Mouse (Mus musculus): ENCODE measurements around the gene Il24. TPM values are rescaled to one million over a fixed set of nuclear protein-coding genes. Genes with fewer than 3 reads are reported as not detected.

The Il24 gene
- polyA plus RNA-seq, 1 experiment from 2014 or later, result not detected

GRCm38 (mm10) chr1:130876931-130877509 is 10.2 kb downstream of the Il24 start:
- H3K4me1 ChIP-seq, result peaks cover 9% of the 10 kb centered on the region
- no peak overlapping the region for H3K4me3 ChIP-seq
- no peak for DNase-seq (ENCODE audit: low spot score)
- peaks cover 38% of the 10 kb centered on the region for H3K27me3 ChIP-seq (ENCODE audit: low read depth, poor library complexity, severe bottlenecking)
- no peaks in the 10 kb centered on the region for H3K36me3 ChIP-seq
- 18% methylated on average over 3 of the region's 3 CpGs for WGBS
- H3K9me3 ChIP-seq (replicated peaks), result no peaks in the 10 kb centered on the region
- H3K27ac ChIP-seq (replicated peaks), result no peak overlapping the region

- Histone ChIP-seq H3K27ac (replicated peaks) (no peak overlapping the region), H3K4me3 (no peak overlapping the region), H3K36me3 (no peaks in the 10 kb centered on the region), H3K4me1 (peaks cover 9% of the 10 kb centered on the region), H3K9me3 (replicated peaks) (no peaks in the 10 kb centered on the region), H3K27me3 (ENCODE audit: low read depth, poor library complexity, severe bottlenecking) (peaks cover 38% of the 10 kb centered on the region)
- DNase-seq (ENCODE audit: low spot score), result no peak
- 69% methylated on average over 3 of the region's 3 CpGs for WGBS
Observed at GRCm38 (mm10) chr1:130875910-130876309, 11.3 kb downstream of the Il24 start.

DNA sequence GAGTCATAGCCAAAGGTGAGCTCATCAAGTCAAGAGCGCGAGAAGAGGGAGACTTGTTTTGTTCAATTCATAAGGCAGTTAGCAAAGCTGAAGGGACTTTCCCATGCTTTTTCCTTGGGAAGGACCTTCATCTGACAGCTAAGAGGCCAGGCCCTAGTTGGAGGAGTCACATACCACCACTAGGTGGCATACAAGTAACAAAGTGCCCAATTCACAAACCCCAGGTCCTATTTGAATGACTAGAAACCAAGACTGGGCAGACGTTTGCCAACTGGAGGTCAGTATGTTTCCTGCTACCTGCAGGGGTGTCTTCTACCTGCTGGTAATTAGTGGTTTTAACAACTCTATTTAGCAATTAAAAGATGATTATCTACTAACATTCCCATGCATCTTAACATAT is 12.1 kb downstream of the Il24 start:
- peak; percentile 27 for DNase-seq (ENCODE audit: low spot score)
- Histone ChIP-seq H3K27ac (replicated peaks) (no peak overlapping the region), H3K36me3 (no peaks in the 10 kb centered on the region), H3K27me3 (ENCODE audit: low read depth, poor library complexity, severe bottlenecking) (peaks cover 31% of the 10 kb centered on the region), H3K4me1 (peaks cover 9% of the 10 kb centered on the region), H3K9me3 (replicated peaks) (no peaks in the 10 kb centered on the region), H3K4me3 (no peak overlapping the region)
- 49% methylated on average over 3 of the region's 3 CpGs for WGBS

DNA sequence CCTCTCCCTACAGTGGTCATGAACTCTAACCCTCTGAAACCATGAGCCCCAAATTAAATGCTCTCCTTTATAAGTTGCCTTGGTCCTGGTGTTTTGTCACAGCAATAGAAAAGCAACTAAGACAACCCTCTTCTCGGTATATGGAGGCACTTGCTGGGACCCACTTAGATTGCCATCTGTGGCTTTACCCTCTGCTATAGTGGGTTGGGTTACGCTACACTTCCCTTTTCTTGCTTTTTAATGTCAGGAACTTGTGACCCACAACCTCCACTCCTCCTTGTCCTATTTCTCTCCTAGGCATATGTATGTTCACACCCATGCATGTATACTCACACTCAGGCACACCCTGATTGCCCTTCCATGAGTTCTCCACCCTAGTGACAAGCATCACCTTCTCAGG is 14.3 kb downstream of the Il24 start:
- Histone ChIP-seq H3K36me3 (no peaks in the 10 kb centered on the region), H3K4me1 (peaks cover 2% of the 10 kb centered on the region), H3K9me3 (replicated peaks) (no peaks in the 10 kb centered on the region), H3K4me3 (no peak overlapping the region), H3K27ac (replicated peaks) (no peak overlapping the region), H3K27me3 (ENCODE audit: low read depth, poor library complexity, severe bottlenecking) (peaks cover 9% of the 10 kb centered on the region)
- no peak for DNase-seq (ENCODE audit: low spot score)
- WGBS, result 90% methylated on average over 2 of the region's 2 CpGs

DNA sequence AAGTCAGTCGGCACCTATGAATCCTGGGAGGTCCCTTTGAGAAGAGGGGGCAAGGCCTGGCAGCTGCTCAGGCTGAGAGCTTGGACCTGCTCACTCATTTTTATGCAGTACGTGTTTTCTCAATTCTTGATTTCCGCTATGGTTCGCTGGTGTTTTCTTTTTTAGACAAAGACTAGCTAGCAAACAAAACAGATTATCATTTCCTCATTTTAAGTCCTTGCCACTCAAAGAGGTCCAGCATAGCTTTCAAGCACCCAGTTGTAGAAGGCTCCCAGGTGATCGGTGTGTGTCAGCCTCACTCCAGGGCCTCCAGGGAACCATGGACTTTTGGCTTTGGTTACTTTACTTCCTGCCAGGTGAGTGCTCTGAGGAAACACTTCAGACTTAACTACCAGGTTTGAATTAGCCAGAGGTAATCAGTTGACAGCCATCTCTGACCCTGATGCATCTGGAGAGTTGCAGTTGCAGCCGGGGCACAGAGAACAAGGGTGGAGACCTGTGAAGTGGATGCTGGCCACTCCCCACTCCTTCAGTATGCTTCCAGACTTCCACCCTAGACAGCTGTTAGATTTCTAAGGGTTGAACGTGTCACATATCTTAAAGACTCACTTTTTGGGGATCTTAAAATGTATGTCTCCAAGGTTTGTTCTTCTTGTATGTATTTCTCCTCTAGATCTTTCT is 21.6 kb downstream of the Il24 start, which contains the start of gene Fcmr:
TSS of gene Fcmr (plus strand) at position 129 of the 681 bp plus-strand sequence.
- H3K4me1 ChIP-seq, result no peaks in the 10 kb centered on the region
- 80% methylated on average over 7 of the region's 7 CpGs for WGBS

DNA sequence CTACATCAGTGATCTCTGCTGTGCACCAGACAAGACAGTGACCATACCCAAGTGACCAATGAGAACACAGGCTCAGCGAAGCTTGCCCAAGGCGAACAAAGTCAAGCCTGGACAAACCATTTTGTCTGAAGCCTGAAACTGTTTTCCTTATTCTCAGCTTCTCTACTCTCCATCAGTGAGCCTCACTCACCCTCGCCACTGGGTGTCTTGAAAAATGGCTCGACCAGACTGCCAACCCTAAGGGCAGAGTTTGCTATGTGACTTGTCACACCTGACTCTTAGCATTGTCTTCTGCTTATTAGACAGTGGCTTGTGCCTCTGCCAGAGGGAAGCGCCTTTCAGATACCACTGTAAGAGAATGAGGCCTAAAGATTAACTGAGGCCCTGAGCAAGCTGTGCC is 22.5 kb downstream of the Il24 start:
- Histone ChIP-seq H3K36me3 (no peaks in the 10 kb centered on the region), H3K4me3 (no peak overlapping the region), H3K9me3 (replicated peaks) (no peaks in the 10 kb centered on the region), H3K4me1 (no peaks in the 10 kb centered on the region), H3K27me3 (ENCODE audit: low read depth, poor library complexity, severe bottlenecking) (no peaks in the 10 kb centered on the region), H3K27ac (replicated peaks) (no peak overlapping the region)
- WGBS, result 87% methylated on average over 5 of the region's 5 CpGs
- DNase-seq (ENCODE audit: low spot score), result no peak

More for the DNA sequence above, 21.6 kb downstream of the Il24 start, which contains the start of gene Fcmr:
- H3K36me3 ChIP-seq, result no peaks in the 10 kb centered on the region
- DNase-seq (ENCODE audit: low spot score), result no peak
- H3K27ac ChIP-seq (replicated peaks), result no peak within 1 kb of the TSS
- H3K9me3 ChIP-seq (replicated peaks), result no peaks in the 10 kb centered on the region
- H3K4me3 ChIP-seq, result no peak within 1 kb of the TSS
- no peaks in the 10 kb centered on the region for H3K27me3 ChIP-seq (ENCODE audit: low read depth, poor library complexity, severe bottlenecking)

DNA sequence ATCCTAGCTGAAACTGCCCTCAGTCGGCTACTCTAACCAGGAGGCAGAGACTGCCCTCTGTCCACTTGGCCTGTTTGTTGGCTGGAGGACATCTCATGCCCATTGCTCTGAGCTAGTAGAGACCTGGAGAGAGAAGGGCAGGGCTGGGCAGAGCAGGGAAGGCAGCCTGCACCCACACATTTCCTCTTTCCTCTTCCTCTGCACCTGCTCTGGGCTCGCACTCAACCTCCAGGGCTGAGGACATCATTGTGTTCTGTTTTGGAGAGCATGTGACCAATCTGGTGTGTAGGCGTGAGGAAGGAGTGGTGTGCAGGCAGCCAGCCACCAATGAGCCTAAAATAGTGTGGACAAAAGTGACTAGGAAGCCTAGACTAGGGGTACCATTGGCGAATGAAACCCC is 23.0 kb downstream of the Il24 start:
- no peaks in the 10 kb centered on the region for H3K36me3 ChIP-seq
- H3K9me3 ChIP-seq (replicated peaks), result no peaks in the 10 kb centered on the region
- H3K4me1 ChIP-seq, result no peaks in the 10 kb centered on the region
- H3K4me3 ChIP-seq, result no peak overlapping the region
- no peaks in the 10 kb centered on the region for H3K27me3 ChIP-seq (ENCODE audit: low read depth, poor library complexity, severe bottlenecking)
- H3K27ac ChIP-seq (replicated peaks), result no peak overlapping the region
- no peak for DNase-seq (ENCODE audit: low spot score)
- 89% methylated on average over 4 of the region's 4 CpGs for WGBS

DNA sequence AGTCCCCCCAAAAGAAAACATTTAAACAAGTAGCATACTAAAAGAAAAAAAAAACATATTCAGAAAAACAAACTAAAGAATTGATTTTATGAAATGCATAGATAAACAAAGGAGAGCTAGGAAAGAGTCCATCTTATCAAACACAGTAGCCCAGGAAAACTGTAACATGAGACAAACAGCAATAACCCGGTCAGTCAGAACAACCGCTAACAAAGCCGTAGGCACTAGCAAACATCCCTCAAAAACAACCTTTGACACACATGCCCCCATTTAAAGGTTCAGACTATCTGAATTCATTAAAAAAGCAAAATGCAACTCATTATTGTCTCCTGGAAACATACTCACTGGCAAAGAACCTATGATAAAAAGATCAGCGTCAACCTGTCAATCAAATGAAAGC is 29.8 kb downstream of the Il24 start:
- H3K9me3 ChIP-seq (replicated peaks), result no peaks in the 10 kb centered on the region
- H3K4me1 ChIP-seq, result peaks cover 11% of the 10 kb centered on the region
- DNase-seq (ENCODE audit: low spot score), result no peak
- 93% methylated on average over 4 of the region's 4 CpGs for WGBS
- H3K27me3 ChIP-seq (ENCODE audit: low read depth, poor library complexity, severe bottlenecking), result no peaks in the 10 kb centered on the region
- no peak overlapping the region for H3K27ac ChIP-seq (replicated peaks)
- H3K36me3 ChIP-seq, result no peaks in the 10 kb centered on the region
- no peak overlapping the region for H3K4me3 ChIP-seq

- Histone ChIP-seq H3K27ac (replicated peaks) (no peak overlapping the region), H3K9me3 (replicated peaks) (no peaks in the 10 kb centered on the region), H3K27me3 (ENCODE audit: low read depth, poor library complexity, severe bottlenecking) (no peaks in the 10 kb centered on the region), H3K4me3 (no peak overlapping the region), H3K36me3 (no peaks in the 10 kb centered on the region), H3K4me1 (peaks cover 11% of the 10 kb centered on the region)
- DNase-seq (ENCODE audit: low spot score), result no peak
- WGBS, result 75% methylated on average over 2 of the region's 2 CpGs
Observed at GRCm38 (mm10) chr1:130855723-130856122, 31.5 kb downstream of the Il24 start.

DNA sequence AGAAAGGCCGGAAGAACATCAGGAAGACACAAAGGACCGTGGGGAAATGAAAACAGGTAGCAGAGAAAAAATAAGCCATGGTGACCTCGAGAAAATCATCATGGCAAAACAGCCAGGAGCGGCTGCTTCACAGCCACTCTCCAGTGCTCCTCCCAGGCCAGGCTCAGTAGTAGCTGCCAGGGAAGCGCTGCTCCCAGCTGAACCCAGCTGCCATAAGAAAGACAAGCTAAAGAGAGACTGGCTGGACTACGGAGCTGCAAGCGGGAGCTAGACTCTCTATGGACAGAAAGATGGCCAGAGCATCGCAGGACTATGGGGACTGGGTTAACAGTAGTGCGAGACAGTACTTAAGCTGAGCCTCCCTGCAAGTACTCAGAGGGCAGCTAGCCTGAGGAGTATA is 32.4 kb downstream of the Il24 start:
- DNase-seq (ENCODE audit: low spot score), result no peak
- H3K27ac ChIP-seq (replicated peaks), result peak overlapping the region; percentile 64
- H3K36me3 ChIP-seq, result no peaks in the 10 kb centered on the region
- H3K9me3 ChIP-seq (replicated peaks), result no peaks in the 10 kb centered on the region
- no peak overlapping the region for H3K4me3 ChIP-seq
- WGBS, result 86% methylated on average over 9 of the region's 9 CpGs
- H3K27me3 ChIP-seq (ENCODE audit: low read depth, poor library complexity, severe bottlenecking), result no peaks in the 10 kb centered on the region
- H3K4me1 ChIP-seq, result peaks cover 11% of the 10 kb centered on the region

GRCm38 (mm10) chr1:130850405-130850804 is 36.8 kb downstream of the Il24 start:
- H3K9me3 ChIP-seq (replicated peaks), result no peaks in the 10 kb centered on the region
- peaks cover 11% of the 10 kb centered on the region for H3K4me1 ChIP-seq
- H3K36me3 ChIP-seq, result no peaks in the 10 kb centered on the region
- H3K4me3 ChIP-seq, result no peak overlapping the region
- DNase-seq (ENCODE audit: low spot score), result no peak
- no peak overlapping the region for H3K27ac ChIP-seq (replicated peaks)
- H3K27me3 ChIP-seq (ENCODE audit: low read depth, poor library complexity, severe bottlenecking), result no peaks in the 10 kb centered on the region
- WGBS, result 89% methylated on average over 5 of the region's 5 CpGs

GRCm38 (mm10) chr1:130849530-130850214 is 37.6 kb downstream of the Il24 start:
- Histone ChIP-seq H3K36me3 (no peaks in the 10 kb centered on the region), H3K9me3 (replicated peaks) (no peaks in the 10 kb centered on the region), H3K27ac (replicated peaks) (no peak overlapping the region), H3K4me1 (peaks cover 7% of the 10 kb centered on the region), H3K27me3 (ENCODE audit: low read depth, poor library complexity, severe bottlenecking) (no peaks in the 10 kb centered on the region), H3K4me3 (no peak overlapping the region)
- WGBS, result 91% methylated on average over 10 of the region's 10 CpGs
- DNase-seq (ENCODE audit: low spot score), result no peak

- H3K27ac ChIP-seq (replicated peaks), result no peak overlapping the region
- no peak for DNase-seq (ENCODE audit: low spot score)
- no peaks in the 10 kb centered on the region for H3K36me3 ChIP-seq
- H3K4me1 ChIP-seq, result no peaks in the 10 kb centered on the region
- 88% methylated on average over 7 of the region's 7 CpGs for WGBS
- no peaks in the 10 kb centered on the region for H3K9me3 ChIP-seq (replicated peaks)
- H3K27me3 ChIP-seq (ENCODE audit: low read depth, poor library complexity, severe bottlenecking), result no peaks in the 10 kb centered on the region
- no peak overlapping the region for H3K4me3 ChIP-seq
Observed at GRCm38 (mm10) chr1:130844516-130844915, 42.7 kb downstream of the Il24 start.

Data from midbrain, embryonic 10.5 days (tissue).